Mouse (Mus musculus): ENCODE measurements around the gene Chst14. TPM values are rescaled to one million over a fixed set of nuclear protein-coding genes. Genes with fewer than 3 reads are reported as not detected.

Chst14 gene
- polyA plus RNA-seq, 1 experiment: 10.3 TPM

- no peaks in the 10 kb centered on the region for H3K36me3 ChIP-seq (ENCODE audit: control insufficient read depth, insufficient read depth, low read length, poor library complexity, severe bottlenecking)
- H3K9ac ChIP-seq (ENCODE audit: low read depth, poor library complexity, severe bottlenecking): no peak overlapping the region
- no peaks in the 10 kb centered on the region for H3K4me1 ChIP-seq (ENCODE audit: control insufficient read depth, insufficient read depth, low read length)
- no peak for TF ChIP-seq POLR2A (IDR thresholded peaks at IDR 0.05; ENCODE audit: insufficient read depth, low read length)
- TF ChIP-seq EP300 (IDR thresholded peaks at IDR 0.05; ENCODE audit: insufficient read depth, low read depth, low read length): no peak
- TF ChIP-seq CTCF (IDR thresholded peaks at IDR 0.05; ENCODE audit: low read depth, low read length): no peak
- no peaks in the 10 kb centered on the region for H3K27me3 ChIP-seq (ENCODE audit: control insufficient read depth, insufficient read depth, low read length, poor library complexity, severe bottlenecking)
- H3K9me3 ChIP-seq (replicated peaks; ENCODE audit: control insufficient read depth, insufficient read depth, low read length, poor library complexity, severe bottlenecking): no peaks in the 10 kb centered on the region
- no peak overlapping the region for H3K27ac ChIP-seq (ENCODE audit: insufficient read depth, low read length)
- H3K4me3 ChIP-seq (ENCODE audit: low read depth, low read length): no peak overlapping the region
Measured at GRCm38 (mm10) chr2:118887845-118888548, 38.3 kb upstream of the Chst14 start.

GRCm38 (mm10) chr2:118891173-118891572 is 35.1 kb upstream of the Chst14 start:
- no peaks in the 10 kb centered on the region for H3K4me1 ChIP-seq (ENCODE audit: control insufficient read depth, insufficient read depth, low read length)
- H3K27me3 ChIP-seq (ENCODE audit: control insufficient read depth, insufficient read depth, low read length, poor library complexity, severe bottlenecking): peaks cover 10% of the 10 kb centered on the region; the same call in 1 of the 2 replicates
- H3K9me3 ChIP-seq (replicated peaks; ENCODE audit: control insufficient read depth, insufficient read depth, low read length, poor library complexity, severe bottlenecking): no peaks in the 10 kb centered on the region
- no peak overlapping the region for H3K9ac ChIP-seq (ENCODE audit: low read depth, poor library complexity, severe bottlenecking)
- H3K4me3 ChIP-seq (ENCODE audit: low read depth, low read length): no peak overlapping the region
- TF ChIP-seq EP300 (IDR thresholded peaks at IDR 0.05; ENCODE audit: insufficient read depth, low read depth, low read length) (no peak), CTCF (IDR thresholded peaks at IDR 0.05; ENCODE audit: low read depth, low read length) (no peak), POLR2A (IDR thresholded peaks at IDR 0.05; ENCODE audit: insufficient read depth, low read length) (no peak)
- no peaks in the 10 kb centered on the region for H3K36me3 ChIP-seq (ENCODE audit: control insufficient read depth, insufficient read depth, low read length, poor library complexity, severe bottlenecking)
- no peak overlapping the region for H3K27ac ChIP-seq (ENCODE audit: insufficient read depth, low read length)

- TF ChIP-seq POLR2A (IDR thresholded peaks at IDR 0.05; ENCODE audit: insufficient read depth, low read length) (no peak), EP300 (IDR thresholded peaks at IDR 0.05; ENCODE audit: insufficient read depth, low read depth, low read length) (no peak), CTCF (IDR thresholded peaks at IDR 0.05; ENCODE audit: low read depth, low read length) (no peak)
Measured at GRCm38 (mm10) chr2:118895990-118896913, 30.0 kb upstream of the Chst14 start.

GRCm38 (mm10) chr2:118896914-118897291 is 29.4 kb upstream of the Chst14 start:
- H3K9ac ChIP-seq (ENCODE audit: low read depth, poor library complexity, severe bottlenecking): peak overlapping the region; percentile 30
- no peaks in the 10 kb centered on the region for H3K36me3 ChIP-seq (ENCODE audit: control insufficient read depth, insufficient read depth, low read length, poor library complexity, severe bottlenecking)
- H3K9me3 ChIP-seq (replicated peaks; ENCODE audit: control insufficient read depth, insufficient read depth, low read length, poor library complexity, severe bottlenecking): no peaks in the 10 kb centered on the region
- no peak overlapping the region for H3K27ac ChIP-seq (ENCODE audit: insufficient read depth, low read length)
- H3K4me3 ChIP-seq (ENCODE audit: low read depth, low read length): peak overlapping the region; percentile 73
- H3K4me1 ChIP-seq (ENCODE audit: control insufficient read depth, insufficient read depth, low read length): no peaks in the 10 kb centered on the region
- peaks cover 12% of the 10 kb centered on the region; the same call in 1 of the 2 replicates for H3K27me3 ChIP-seq (ENCODE audit: control insufficient read depth, insufficient read depth, low read length, poor library complexity, severe bottlenecking)
- TF ChIP-seq EP300 (IDR thresholded peaks at IDR 0.05; ENCODE audit: insufficient read depth, low read depth, low read length) (no peak), POLR2A (IDR thresholded peaks at IDR 0.05; ENCODE audit: insufficient read depth, low read length) (no peak), CTCF (IDR thresholded peaks at IDR 0.05; ENCODE audit: low read depth, low read length) (no peak)

More at GRCm38 (mm10) chr2:118895990-118896913, 30.0 kb upstream of the Chst14 start:
- peak overlapping the region; percentile 73 for H3K4me3 ChIP-seq (ENCODE audit: low read depth, low read length)
- no peaks in the 10 kb centered on the region for H3K9me3 ChIP-seq (replicated peaks; ENCODE audit: control insufficient read depth, insufficient read depth, low read length, poor library complexity, severe bottlenecking)
- H3K36me3 ChIP-seq (ENCODE audit: control insufficient read depth, insufficient read depth, low read length, poor library complexity, severe bottlenecking): no peaks in the 10 kb centered on the region
- peaks cover 12% of the 10 kb centered on the region; the same call in 1 of the 2 replicates for H3K27me3 ChIP-seq (ENCODE audit: control insufficient read depth, insufficient read depth, low read length, poor library complexity, severe bottlenecking)
- H3K9ac ChIP-seq (ENCODE audit: low read depth, poor library complexity, severe bottlenecking): peak overlapping the region; percentile 30
- H3K27ac ChIP-seq (ENCODE audit: insufficient read depth, low read length): no peak overlapping the region
- no peaks in the 10 kb centered on the region for H3K4me1 ChIP-seq (ENCODE audit: control insufficient read depth, insufficient read depth, low read length)

GRCm38 (mm10) chr2:118897392-118897791 is 28.9 kb upstream of the Chst14 start:
- Histone ChIP-seq H3K36me3 (ENCODE audit: control insufficient read depth, insufficient read depth, low read length, poor library complexity, severe bottlenecking) (no peaks in the 10 kb centered on the region), H3K4me1 (ENCODE audit: control insufficient read depth, insufficient read depth, low read length) (no peaks in the 10 kb centered on the region), H3K27me3 (ENCODE audit: control insufficient read depth, insufficient read depth, low read length, poor library complexity, severe bottlenecking) (peaks cover 14% of the 10 kb centered on the region; the same call in 1 of the 2 replicates), H3K9me3 (replicated peaks; ENCODE audit: control insufficient read depth, insufficient read depth, low read length, poor library complexity, severe bottlenecking) (no peaks in the 10 kb centered on the region), H3K9ac (ENCODE audit: low read depth, poor library complexity, severe bottlenecking) (no peak overlapping the region), H3K27ac (ENCODE audit: insufficient read depth, low read length) (no peak overlapping the region), H3K4me3 (ENCODE audit: low read depth, low read length) (peak overlapping the region; percentile 73; the same call in 1 of the 2 replicates)
- TF ChIP-seq POLR2A (IDR thresholded peaks at IDR 0.05; ENCODE audit: insufficient read depth, low read length): no peak
- TF ChIP-seq CTCF (IDR thresholded peaks at IDR 0.05; ENCODE audit: low read depth, low read length): no peak
- TF ChIP-seq EP300 (IDR thresholded peaks at IDR 0.05; ENCODE audit: insufficient read depth, low read depth, low read length): no peak

All from ES-Bruce4 (cell line).